Mouse (Mus musculus) neural tube, embryonic 15.5 days (tissue): ENCODE data around the gene Kcnq4. TPM values are rescaled to one million over a fixed set of nuclear protein-coding genes. Genes with fewer than 3 reads are reported as not detected.

Experiments
- microRNA counts: library from miRNA; unstranded; fragments of <30 nt; microRNA quantifications from one replicate; lab custom pipeline; 2016
- microRNA-seq: library from miRNA; unstranded; fragments of <30 nt; microRNA quantifications from one replicate; pipeline ENCODE4, GENCODE M21; 2017
- polyA plus RNA-seq: library from polyadenylated mRNA; unstranded; fragments of >200 nt; fragmentation: Nextera tagmentation; extraction: Ambion mirVana; gene quantifications from 2 replicates; pipeline ENCODE4 v1.2.1, GENCODE M21; 2015

Kcnq4 gene
- polyA plus RNA-seq, 1 experiment from 2014 or later, result 6.7 TPM

MicroRNAs encoded within 50 kb of the gene (microRNA counts, 519-probe panel; counts per million panel counts)
- microRNA mmu-miR-30e (lab: Ali Mortazavi, UCI), result 2,599 counts per million, percentile 60 among the panel's probes with 10 or more counts

Small RNA genes lying within 50 kb of the gene (microRNA-seq; reads per million reads assigned to microRNA genes)
- gene Mir30c-1, result 42.4 reads per million, percentile 41 among the genes with 10 or more reads in this experiment
- not detected for gene Mir30e
- not detected for gene Mir30f

Other genes starting within 250 kb of the Kcnq4 start
- gene Slfnl1, start 216.4 kb downstream of the Kcnq4 start, polyA plus RNA-seq, result not detected in 2 replicates
- 80.2 and 81.1 TPM in 2 replicates for gene Ctps, start 178.3 kb downstream of the Kcnq4 start, polyA plus RNA-seq
- not detected in 2 replicates for gene Gm8439, start 159.9 kb downstream of the Kcnq4 start, polyA plus RNA-seq
- 1.4 and 2.1 TPM in 2 replicates for gene Cited4, start 82.0 kb downstream of the Kcnq4 start, polyA plus RNA-seq
- 83.0 and 86.8 TPM in 2 replicates for gene Nfyc, start 83.0 kb upstream of the Kcnq4 start, polyA plus RNA-seq
- 18.8 and 23.3 TPM in 2 replicates for gene Rims3, start 106.2 kb upstream of the Kcnq4 start, polyA plus RNA-seq
- gene Exo5, start 176.4 kb upstream of the Kcnq4 start, polyA plus RNA-seq, result 27.3 and 29.8 TPM in 2 replicates
- 6.5 and 6.8 TPM in 2 replicates for gene Zfp69, start 203.1 kb upstream of the Kcnq4 start, polyA plus RNA-seq